Mouse (Mus musculus) T-cell, adult 2 months (primary cell): ENCODE results near the gene Mapk1.

ENCODE experiments used
- DNase-seq: peaks from one replicate; pipeline ENCODE4 v3.0.0; 2022; ENCODE audit warnings: low spot score

Mapk1 gene

DNA sequence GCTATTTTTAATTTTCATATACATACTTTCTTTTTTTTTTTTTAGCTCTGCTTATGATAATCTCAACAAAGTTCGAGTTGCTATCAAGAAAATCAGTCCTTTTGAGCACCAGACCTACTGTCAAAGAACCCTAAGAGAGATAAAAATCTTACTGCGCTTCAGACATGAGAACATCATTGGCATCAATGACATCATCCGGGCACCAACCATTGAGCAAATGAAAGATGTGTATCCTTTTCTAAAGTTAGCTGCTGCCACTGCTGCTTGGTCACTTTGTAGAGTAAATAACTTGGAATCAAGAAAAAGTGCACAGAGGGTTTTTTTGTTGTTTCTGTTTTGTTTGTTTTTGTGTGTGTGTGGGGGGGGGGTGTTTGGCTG is 32.7 kb downstream of the Mapk1 start:
- peak; percentile 36 for DNase-seq

DNA sequence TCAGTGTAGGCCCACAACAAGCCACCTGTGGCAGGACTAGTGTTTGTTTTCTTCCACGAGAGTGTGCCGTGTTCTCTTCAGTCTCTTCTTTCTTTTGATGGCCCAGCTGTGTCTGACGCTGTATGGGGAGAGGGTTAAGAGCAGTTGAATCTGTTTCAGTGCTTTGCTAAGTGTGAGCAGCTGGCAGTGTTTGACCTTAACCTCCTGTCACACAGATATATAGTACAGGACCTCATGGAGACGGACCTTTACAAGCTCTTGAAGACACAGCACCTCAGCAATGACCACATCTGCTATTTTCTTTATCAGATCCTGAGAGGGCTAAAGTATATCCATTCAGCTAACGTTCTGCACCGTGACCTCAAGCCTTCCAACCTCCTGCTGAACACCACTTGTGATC is 34.9 kb downstream of the Mapk1 start:
- no peak for DNase-seq

DNA sequence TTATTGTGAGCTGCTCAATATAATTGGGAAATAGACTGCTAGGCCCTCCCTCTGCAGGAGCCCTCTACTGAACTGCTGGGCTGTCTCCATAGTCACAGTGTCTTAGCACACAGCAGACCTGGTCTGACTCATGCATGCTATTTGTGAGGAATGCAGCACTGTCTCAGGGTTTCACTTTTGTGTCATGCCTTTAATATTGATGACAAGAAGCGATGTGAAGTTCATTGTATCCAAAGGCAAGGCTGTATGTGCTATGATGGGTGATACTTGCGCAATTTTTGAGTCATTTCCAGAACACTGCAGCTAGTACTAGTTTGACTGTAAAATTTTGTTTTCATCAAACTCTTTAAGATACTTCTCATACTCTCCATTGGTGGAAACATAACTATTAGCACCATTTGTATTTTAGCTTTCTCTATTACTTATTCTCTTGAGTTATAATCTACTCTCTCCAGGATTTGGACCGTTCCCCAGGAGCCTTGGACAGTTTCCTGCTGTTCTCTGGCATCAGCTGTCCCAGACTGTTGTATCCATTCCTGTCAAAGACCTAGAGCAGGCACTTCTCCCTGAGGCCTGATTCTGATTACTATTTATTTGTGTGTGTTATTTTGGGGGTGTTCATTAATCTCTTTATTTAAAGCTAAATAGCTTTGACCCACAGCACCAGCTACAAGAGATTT is 41.4 kb downstream of the Mapk1 start:
- DNase-seq = no peak

DNA sequence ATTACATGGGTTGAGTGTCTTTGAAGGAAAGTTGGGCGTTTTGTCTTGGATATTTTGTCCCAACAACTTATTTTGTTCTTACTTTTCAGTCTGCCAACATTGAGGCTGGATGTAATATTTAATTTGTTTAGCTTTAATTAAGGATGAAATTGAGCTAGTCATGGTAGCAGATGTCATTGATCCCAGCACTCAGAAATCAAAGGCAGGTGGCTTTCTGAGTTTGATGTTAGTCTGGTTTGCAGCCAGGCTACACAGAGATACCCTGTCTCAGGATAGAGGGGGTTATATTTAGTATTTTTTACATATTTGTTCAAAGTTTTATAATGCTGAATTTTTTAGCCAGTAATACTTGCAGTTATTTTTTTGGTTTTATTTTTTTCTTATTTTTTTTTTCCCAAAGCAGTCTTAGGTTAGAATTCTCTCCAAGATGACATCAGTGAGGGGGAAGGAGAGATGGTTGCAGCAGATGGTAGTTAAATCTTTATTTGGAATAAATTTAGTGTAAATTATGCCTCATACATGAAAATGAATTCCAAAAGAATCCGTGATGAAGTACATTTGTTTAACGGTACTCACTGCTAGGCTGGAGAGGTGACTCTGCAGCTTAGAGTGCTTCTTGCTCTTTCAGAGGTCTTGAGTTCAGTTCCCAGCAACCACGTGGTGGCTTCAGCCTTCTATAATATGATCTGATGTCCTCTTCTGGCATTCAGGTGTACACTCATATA is 47.0 kb downstream of the Mapk1 start:
- no peak for DNase-seq

DNA sequence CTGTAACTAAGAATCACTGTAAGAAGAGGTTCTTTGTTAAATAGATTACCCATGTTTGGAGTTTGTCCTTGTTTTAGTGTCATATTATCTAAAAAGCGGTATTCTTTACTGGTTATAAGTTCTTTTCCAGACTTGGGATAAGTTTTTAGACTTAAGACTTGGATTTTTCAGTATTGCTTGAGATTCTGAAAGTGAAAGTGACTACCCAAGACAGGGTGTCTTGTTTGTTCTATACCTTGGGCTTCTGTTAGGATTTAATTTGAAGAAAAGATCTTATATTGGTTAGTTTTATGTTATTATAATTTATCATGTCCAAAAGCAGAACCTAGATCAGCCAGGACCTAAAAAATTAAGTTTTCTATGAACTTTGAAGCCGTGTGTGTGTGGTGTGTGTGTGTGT is 50.6 kb downstream of the Mapk1 start:
- no peak for DNase-seq

DNA sequence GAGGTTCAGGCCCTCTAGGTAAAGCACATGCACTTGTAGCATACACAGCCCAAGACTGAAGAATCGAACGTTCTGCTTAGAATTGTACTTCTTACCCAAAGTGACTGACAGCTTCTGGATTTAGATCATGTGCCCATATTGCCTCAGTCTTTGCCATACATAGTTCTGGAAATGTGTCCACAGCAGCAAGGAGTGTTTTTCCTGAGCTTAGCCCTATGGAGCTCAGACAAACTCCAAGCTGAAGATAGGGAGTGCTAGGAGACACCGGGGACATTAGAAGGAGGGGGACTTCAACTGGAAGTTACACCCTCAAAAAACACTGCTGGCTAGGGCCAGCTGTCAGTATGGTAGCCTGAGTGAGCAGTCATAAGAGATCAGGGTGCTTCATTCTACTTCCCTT is 57.5 kb downstream of the Mapk1 start:
- no peak for DNase-seq

DNA sequence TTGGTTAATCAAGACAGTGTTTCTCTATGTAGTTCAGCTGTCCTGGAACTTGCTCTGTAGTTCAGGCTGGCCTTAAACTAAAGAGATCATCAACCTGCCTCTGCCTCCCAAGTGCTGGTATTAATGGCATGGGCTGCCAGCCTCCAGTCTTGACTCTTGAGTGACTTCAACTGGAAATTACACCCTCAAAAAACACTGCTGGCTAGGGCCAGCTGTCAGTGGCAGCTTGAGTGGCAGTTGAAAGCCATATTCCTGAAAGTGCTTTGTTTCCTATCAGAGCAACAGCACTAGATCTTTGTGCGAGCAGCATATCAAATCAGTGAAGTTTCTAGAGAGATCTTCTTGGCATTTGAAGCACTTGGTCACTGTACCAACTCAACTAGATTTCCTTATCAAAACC is 58.2 kb downstream of the Mapk1 start:
- DNase-seq = no peak

DNA sequence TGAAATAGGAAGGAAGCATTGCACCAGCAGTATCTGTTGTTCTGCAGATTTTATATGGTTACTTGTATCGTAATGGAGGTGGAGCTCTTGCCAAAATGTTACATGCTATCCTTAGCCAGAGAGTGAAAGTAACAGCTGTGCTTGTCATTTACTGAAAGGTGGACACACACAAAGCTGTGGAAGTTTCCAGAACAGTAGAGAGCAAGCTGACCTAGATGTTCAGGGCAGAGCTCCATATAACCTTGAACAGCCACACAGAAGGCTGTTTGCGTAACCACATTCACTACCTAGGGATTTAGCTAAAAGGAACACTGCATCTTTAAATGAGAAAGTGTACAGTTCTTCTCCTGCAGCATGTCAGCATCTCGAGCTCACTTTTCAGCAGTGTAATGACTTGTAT is 61.1 kb downstream of the Mapk1 start:
- no peak for DNase-seq

DNA sequence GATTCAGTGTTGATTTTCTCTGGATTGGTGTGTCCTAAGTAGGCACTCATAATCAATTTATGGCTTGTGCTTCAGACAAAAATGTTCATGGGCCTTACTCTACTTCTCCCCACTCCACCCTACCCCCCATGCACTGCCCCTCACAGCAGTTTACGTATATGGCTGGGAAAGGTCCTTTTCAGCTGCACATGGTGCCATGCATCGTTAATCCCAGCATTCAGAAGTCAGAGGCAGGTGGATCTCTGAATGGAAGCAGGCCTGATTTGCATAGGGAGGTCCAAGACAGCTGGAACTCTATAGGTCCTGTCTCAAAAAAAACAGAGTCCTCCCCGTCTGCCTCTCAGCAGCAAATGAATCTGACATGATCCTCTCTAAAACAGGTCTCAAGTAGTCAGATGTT is 62.1 kb downstream of the Mapk1 start:
- DNase-seq = no peak

DNA sequence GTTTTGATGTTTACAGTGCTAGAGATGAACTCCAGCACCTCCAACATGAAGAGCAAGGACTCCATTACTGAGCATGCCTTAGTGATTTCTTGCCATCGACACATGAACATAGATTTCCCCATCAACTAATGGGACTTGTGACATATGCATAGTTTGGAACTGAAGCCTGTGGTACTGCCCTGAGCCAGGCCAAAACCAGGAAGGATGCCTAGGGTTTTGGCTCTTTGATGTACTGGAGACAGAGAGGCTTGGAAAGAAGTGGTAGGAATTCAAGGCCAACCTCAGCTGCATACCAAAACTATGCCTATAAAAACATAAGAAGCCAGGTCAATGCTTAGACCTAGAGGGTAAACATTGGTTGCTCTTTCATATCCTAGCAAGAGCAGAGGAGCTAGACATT is 66.7 kb downstream of the Mapk1 start:
- DNase-seq = no peak

DNA sequence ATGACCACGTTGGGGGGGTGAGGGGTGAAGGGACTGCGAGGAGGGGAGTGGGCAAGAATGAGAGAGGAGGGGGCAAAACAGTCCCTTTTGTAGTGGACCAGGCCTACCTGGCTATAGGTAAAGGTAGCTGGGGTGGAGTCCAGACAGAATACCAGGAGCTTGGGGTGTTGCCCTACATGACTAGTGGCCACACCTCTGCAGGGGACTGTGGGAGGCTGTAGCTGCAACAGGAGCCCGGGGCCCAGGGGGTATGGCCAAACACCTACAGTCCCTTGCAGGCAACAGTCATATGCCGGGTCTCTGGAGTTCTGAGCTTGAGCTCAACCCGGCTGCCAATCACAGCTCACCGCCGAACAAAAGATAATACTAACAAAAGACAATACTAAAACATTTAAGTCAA is 68.9 kb downstream of the Mapk1 start:
- no peak for DNase-seq

DNA sequence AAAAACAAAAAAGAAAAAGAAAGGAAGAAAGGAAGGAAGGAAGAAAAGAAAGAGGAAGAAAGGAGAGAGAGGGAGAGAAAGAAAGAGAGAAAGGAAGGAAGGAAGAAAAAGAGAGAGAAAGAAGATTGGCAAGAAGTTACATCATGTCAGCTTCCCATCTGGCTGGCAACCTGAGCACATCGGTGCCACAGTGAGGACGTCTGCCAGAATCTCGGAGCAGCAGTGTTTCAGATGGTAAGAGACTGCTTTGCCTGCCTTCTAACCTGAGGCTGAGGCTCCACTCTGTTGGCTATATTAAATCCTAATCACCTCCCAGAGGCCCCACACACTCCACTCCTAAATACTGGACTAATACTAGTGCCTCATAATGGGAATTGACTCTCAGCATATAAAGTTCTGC is 70.7 kb downstream of the Mapk1 start:
- DNase-seq = no peak

DNA sequence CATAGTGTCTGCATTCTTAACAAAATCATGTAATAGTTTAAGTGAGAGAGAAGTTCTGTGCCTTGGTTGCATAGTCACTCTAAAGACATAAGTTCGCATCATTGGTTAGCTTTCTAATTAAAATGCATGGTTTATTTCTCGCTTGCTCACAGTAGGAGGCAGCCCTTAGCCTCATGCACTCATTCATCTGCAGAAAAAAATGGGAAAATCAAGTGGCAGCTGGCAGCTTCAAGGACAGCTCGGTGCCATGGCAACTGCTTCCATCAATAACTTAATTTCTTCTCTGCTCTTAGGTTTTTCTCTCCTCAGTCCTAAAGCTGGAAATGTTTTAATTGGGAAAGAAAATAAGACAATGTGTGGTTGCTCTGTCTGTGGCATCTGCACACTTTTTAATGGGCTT is 72.4 kb downstream of the Mapk1 start:
- DNase-seq = no peak

DNA sequence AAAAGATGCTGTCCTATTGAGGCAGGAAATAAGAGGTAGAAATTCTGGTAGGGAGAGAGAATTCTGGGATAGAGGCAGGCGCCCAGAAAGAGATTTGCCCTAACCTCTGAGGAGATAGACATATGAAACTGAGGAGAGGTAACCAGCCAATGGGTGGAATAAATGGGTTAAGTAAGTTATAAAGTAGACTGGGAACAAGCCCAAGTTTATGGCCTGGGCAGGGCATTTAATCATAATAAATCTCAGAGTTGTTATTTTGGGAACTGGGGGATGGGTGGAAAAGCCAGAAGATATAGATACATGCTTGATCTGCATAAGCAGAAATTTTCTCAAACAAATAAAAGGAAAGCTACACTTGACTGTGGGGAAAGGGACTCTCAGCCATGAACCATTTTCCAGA is 79.2 kb downstream of the Mapk1 start:
- DNase-seq = no peak

DNA sequence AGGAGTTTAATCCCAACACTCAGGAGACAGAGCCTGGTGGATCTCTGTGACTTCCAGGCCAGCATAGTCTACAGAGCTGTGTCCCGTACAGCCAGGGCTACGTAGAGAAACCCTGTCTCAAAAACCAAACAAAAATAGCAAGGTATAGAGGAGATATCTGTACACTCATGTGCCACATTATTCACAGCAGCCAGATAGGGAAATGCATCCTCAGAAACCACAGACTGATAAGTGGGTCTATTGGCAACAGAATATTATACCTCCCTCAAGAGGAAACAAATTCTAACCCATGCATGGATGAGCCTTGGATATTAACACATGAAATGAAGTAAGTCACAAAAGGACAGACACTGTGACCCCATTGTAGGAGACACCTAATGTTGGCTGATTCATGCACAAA is 84.4 kb downstream of the Mapk1 start:
- DNase-seq = no peak

DNA sequence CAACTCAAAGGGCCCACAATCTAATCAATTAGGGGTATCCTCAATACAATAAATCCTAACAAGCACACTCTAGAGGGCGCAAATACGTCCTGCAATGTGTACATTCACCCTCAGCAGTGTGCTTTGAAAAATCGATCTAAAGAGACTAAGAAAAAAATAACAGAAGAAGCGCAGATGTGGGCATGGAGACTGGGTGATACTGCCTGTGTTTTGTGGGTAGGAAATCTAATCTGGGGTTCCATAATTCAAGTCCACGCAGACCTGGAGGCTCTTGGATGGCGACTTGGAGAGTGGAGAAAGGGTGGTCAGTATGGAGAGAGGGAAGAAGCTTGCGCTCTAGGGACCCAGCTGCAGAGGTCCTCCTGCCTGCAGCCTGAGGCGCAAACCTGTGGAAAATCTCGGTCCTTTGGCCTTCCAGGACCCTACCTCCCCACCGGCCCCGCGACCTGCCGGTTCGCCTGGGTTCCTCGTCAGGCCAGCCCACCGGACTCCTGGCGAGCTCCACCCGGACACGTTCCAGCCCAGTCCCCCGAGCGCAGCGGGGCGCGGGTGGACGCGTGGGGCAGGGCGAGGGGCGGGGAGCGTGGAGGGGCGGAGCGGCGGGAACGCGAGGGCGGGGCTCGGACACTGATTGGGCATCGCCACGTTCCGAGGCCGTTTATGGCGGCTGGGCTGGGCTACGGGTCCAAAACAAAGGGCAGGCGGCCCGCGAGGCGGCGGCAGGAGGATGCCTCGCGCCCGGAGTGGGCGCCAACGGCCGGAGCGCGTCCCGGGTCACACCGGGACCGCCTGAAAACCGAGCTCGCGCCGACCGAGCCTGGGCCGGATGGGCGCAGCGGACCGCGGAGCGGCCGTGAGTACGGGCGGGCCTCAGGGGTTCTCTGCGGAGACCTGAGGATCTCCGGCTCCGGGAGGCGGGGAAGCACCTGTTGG is 86.6 kb downstream of the Mapk1 start, which contains the start of gene Ypel1:
TSS of gene Ypel1 (plus strand) at position 186 of the 933 bp plus-strand sequence.
- DNase-seq = peak; percentile 55

DNA sequence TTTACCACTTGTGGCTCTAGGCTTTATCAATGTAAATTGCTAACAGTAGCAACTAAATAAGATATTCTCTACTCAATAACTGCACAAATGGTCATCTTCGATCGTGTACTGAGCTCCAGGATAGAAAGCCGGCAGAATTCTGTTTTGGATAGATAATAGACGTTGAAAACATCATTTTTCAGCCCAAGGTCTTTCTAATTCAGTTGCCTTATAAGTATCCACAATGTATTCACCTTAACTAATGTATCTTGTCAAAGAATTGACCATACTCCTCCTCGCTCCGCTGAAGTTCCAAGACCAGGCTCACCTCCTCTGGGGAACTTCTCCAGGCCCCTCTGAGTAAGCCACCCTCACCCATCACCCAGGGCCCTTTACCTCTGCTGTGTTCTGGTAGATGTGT is 87.5 kb downstream of the Mapk1 start:
- no peak for DNase-seq

DNA sequence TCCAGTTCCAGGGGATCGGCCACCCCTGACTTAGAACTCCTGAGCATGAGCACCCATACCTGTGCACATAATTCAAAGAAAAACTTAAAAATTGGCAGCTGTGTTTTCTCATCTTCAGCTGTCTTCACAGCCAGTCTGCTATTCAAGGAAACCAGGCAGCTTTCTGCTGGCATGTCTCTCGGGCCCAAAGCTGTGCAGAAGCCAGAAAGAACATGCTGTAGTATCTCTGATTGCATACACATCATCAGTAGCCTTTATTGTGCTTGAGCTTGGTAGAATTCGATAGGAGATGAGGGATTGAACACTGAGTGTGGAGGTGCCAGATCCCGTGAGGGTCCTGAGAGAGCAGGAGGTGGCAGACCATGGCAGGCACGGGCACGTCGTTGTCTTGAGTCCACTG is 89.8 kb downstream of the Mapk1 start:
- DNase-seq = no peak

DNA sequence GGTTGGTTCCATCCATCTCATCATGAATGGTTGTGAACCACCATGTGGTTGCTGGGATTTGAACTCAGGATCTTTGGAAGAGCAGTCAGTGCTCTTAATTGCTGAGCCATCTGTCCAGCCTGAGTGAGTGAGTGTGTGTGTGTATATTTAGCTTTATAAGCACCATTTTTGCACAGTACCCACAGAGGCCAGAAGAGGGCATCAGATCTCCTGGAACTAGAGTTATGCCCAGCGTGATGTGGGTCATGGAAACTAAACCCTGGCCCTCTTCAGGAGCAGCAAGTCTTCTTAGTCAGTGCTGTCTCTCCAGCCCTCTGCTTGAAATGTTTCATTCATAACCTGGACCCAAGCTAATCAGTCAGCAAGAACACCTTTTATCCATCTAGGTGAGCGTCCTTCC is 93.1 kb downstream of the Mapk1 start:
- DNase-seq = no peak

DNA sequence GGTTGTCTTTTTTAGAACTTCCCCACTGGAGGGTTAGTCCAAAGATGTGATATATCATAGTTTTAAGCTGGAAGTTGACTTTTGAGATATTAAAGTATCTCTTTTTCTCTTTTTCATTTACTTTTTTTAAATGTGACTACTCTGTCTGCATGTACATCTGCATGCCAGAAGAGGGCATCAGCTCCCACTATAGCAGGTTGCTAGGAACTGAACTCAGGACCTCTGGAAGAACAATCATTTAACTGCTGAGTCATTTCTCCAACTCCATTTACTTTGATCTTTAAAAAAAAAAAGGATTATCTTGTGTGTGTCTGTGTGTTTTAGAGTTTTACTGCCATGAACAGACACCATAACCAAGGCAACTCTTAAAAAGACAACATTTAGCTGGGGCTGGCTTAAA is 93.7 kb downstream of the Mapk1 start:
- no peak for DNase-seq

DNA sequence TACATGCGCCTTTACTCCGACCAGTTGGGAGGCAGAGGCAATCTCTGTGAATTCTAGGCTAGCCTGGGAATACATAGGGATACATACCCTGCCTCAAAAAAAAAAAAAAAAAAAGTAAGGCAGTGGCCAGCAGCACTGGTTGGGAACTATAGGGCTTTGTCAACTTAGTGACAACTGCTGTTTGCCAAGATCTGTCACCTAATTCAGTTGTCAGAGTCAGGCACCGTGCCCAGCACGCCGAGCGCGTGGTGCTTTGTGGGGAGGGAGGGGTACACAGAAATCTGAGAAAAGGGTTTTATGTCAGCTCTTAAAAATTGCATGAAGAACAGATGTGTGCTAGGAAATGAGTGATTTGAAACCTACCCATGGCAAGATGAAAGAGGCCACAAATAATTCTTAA is 94.9 kb downstream of the Mapk1 start:
- no peak for DNase-seq

DNA sequence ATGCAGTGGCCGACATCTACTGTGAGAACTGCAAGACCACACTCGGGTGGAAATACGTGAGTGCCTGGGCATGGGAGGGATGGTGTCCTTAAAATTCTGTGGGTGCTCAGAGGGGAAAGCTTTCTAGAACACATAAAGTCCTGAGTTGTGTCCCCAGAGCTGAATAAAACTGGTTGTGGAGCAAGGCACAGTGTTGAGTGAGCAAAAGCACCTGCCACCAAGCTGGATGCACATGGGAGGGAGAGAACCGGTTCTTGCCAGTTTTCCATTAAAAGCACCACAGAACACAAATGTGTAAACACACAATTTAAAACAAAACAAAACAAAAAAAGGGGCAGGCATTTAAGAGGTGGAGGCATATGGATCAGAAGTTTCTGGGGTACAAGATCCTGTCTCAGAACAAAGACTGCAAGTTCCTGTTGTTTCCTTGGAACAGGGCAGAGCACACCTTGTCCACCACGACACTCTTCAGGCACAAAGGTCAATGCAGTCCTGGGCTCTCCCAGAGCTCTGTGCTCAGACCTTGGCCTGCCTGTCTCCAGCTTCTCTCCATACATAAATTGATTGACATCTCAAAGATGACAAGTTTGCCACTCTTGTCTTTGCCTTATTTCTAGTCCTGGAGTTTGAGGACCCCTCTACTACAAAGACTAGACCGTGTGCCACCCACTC is 99.1 kb downstream of the Mapk1 start:
- no peak for DNase-seq
